Comparison of ENCODE assay signal across 10 mouse cellular contexts in the genomic region with DNA sequence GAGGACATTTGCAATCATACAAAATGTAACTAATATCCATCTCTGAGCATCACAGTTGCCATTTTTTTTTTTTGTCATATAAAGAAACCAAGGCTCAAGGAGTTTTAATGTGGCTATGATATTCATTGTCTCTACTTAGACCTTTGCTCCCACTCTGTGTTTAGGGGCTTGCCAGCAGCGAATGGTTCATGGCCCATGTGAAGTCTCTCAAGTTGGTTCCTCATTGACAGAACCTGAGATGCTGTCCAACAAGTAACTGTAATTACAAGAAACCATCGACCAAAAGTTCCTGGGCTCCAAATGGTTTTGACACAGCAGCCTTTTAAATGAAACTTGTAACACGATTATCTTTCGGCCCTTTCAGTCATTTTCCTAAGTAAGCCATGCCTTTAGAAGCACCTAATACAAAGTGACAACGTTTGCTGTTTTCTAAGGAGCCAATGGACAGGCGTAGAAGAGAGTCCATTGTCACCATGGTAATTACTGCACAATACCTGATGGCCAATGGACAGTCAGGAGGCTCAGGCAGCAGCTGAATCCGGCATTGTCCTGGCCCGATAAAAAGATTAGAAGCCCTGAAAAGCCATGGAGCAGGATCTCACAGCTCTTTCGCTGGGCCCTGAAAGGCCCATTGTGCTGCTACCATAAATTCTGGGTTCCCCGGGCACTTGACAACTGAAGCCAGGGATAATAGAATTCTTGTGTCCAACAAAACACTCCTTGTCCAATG. TPM values are rescaled to one million over a fixed set of nuclear protein-coding genes. Genes with fewer than 3 reads are reported as not detected.
DNase-seq lines count a peak whose midpoint lies in the region; ATAC-seq and TF ChIP-seq lines count a peak whose summit lies in the region.
"Had no signal": no experiment of that assay in that cellular context is flagged by ENCODE, and none has a peak within 500 bp of the region (broad histone marks: within the 10 kb centered on the region; RNA-seq: fewer than 3 reads in every experiment).

No protein-coding gene starts in this region.

- H3K27me3 ChIP-seq in hindbrain, embryonic 11.5 days (ENCODE audit: control insufficient read depth, insufficient read depth, low read length) = no peaks in the 10 kb centered on the region
- H3K27me3 ChIP-seq in midbrain, embryonic 16.5 days (ENCODE audit: control insufficient read depth, insufficient read depth, low read depth, low read length) = peaks cover 2% of the 10 kb centered on the region; the same call in 1 of the 2 replicates
- H3K27me3 ChIP-seq: limb, embryonic 13.5 days had no signal

- no peak for TF ChIP-seq POLR2A in cortical plate, adult 2 months (IDR thresholded peaks at IDR 0.05; ENCODE audit: extremely low read depth, insufficient read depth, low read length)

- H3K36me3 ChIP-seq in hindbrain, embryonic 11.5 days (ENCODE audit: control insufficient read depth, insufficient read depth, low read length) = no peaks in the 10 kb centered on the region
- H3K36me3 ChIP-seq in midbrain, embryonic 16.5 days (ENCODE audit: control insufficient read depth, insufficient read depth, low read length) = no peaks in the 10 kb centered on the region

- WGBS in hindbrain, embryonic 11.5 days = 33% methylated on average over 10 of the region's 10 CpGs
- WGBS in midbrain, embryonic 16.5 days = 15% methylated on average over 10 of the region's 10 CpGs

- peaks cover 12% of the 10 kb centered on the region for H3K4me1 ChIP-seq in cortical plate, adult 2 months (ENCODE audit: control insufficient read depth, insufficient read depth, low read length)
- H3K4me1 ChIP-seq in hindbrain, embryonic 11.5 days (replicated peaks; ENCODE audit: control insufficient read depth, insufficient read depth, low read length) = no peaks in the 10 kb centered on the region
- peaks cover 8% of the 10 kb centered on the region for H3K4me1 ChIP-seq in midbrain, embryonic 16.5 days (ENCODE audit: control insufficient read depth, insufficient read depth, low read length)
- H3K4me1 ChIP-seq: limb, embryonic 13.5 days had no signal

- H3K9me3 ChIP-seq in hindbrain, embryonic 11.5 days (ENCODE audit: control insufficient read depth, low read length) = no peaks in the 10 kb centered on the region
- no peaks in the 10 kb centered on the region for H3K9me3 ChIP-seq in midbrain, embryonic 16.5 days (replicated peaks; ENCODE audit: control insufficient read depth, low read length, poor library complexity, severe bottlenecking)
- H3K9me3 ChIP-seq: limb, embryonic 13.5 days had no signal

- TF ChIP-seq CTCF in cortical plate, adult 2 months (IDR thresholded peaks at IDR 0.05; ENCODE audit: extremely low read depth, insufficient read depth, low read length) = no peak

- no peak overlapping the region for H3K4me3 ChIP-seq in cortical plate, adult 2 months (ENCODE audit: insufficient read depth, low read length)
- no peak overlapping the region for H3K4me3 ChIP-seq in hindbrain, embryonic 11.5 days (ENCODE audit: low read depth, low read length)
- H3K4me3 ChIP-seq in midbrain, embryonic 16.5 days (ENCODE audit: low read depth, low read length) = no peak overlapping the region
- H3K4me3 ChIP-seq: limb, embryonic 13.5 days had no signal

- DNase-seq in embryo, embryonic 11.5 days (ENCODE audit: low read depth, low spot score) = peak; percentile 22
- peak; percentile 69 for DNase-seq in hindbrain, embryonic 11.5 days (ENCODE audit: low spot score)
- no peak for DNase-seq in adrenal gland, postnatal 4 days (ENCODE audit: low spot score in 2 of 2)
- DNase-seq in urinary bladder, postnatal 25 days (ENCODE audit: low spot score) = no peak
- no peak for DNase-seq in kidney, adult 8-10 months
- DNase-seq in lung, postnatal 10 days = no peak
- DNase-seq: kidney, postnatal 4 days had no signal

- H3K27ac ChIP-seq in cortical plate, adult 2 months (ENCODE audit: insufficient read depth, low read length) = peak overlapping the region; percentile 45; the same call in 1 of the 2 replicates
- H3K27ac ChIP-seq in hindbrain, embryonic 11.5 days (ENCODE audit: low read depth, low read length) = 0 out of 2 replicates have a peak overlapping the region, but pooled peaks have one; percentile 33
- no peak overlapping the region for H3K27ac ChIP-seq in midbrain, embryonic 16.5 days (ENCODE audit: low read length)
- H3K27ac ChIP-seq: limb, embryonic 13.5 days had no signal

- H3K4me2 ChIP-seq in hindbrain, embryonic 11.5 days (replicated peaks; ENCODE audit: low read depth, low read length) = peak overlapping the region; percentile 23
- peak overlapping the region; percentile 13; the same call in 1 of the 2 replicates for H3K4me2 ChIP-seq in midbrain, embryonic 16.5 days (ENCODE audit: low read length)
- H3K4me2 ChIP-seq: limb, embryonic 13.5 days had no signal

- ATAC-seq in hindbrain, embryonic 11.5 days (ENCODE audit: low FRiP score) = peak; percentile 96
- peak; percentile 95 for ATAC-seq in midbrain, embryonic 16.5 days

- H3K9ac ChIP-seq in hindbrain, embryonic 11.5 days (ENCODE audit: low read depth, low read length) = no peak overlapping the region
- H3K9ac ChIP-seq in midbrain, embryonic 16.5 days (ENCODE audit: low read depth, low read length) = no peak overlapping the region
- H3K9ac ChIP-seq: limb, embryonic 13.5 days had no signal

RNA-seq across cellular contexts. Expression of a gene that starts 59.1 kb away (rescaled TPM):
- polyA plus RNA-seq in cortical plate, adult 2 months (2012; rRNA removed) = 33.4 and 38.9 TPM in 2 replicates
- polyA plus RNA-seq in hindbrain, embryonic 11.5 days (2014; fragmentation: Nextera tagmentation; extraction: Ambion mirVana) = 81.7 and 89.9 TPM in 2 replicates
- 32.8 and 37.0 TPM in 2 replicates for polyA plus RNA-seq in midbrain, embryonic 16.5 days (2015; fragmentation: Nextera tagmentation; extraction: Ambion mirVana)
- 10 to 100 TPM; 61.3 to 80.2 TPM for total RNA-seq in adrenal gland, postnatal 4 days (2021)

Comparison
In these comparisons a context has a peak if more than half of its experiments do, and no peak if none do; other contexts are left out.
1. DNase-seq: peak in embryo, embryonic 11.5 days (single experiment) and hindbrain, embryonic 11.5 days (single experiment); none in adrenal gland, postnatal 4 days (0 of 2), urinary bladder, postnatal 25 days (single experiment), kidney, adult 8-10 months (0 of 2) and lung, postnatal 10 days (single experiment).